Mouse (Mus musculus) activated CD4-positive, CD25-positive, alpha-beta regulatory T cell (primary cell): ENCODE measurements around the gene Entpd3. TPM values are rescaled to one million over a fixed set of nuclear protein-coding genes. Genes with fewer than 3 reads are reported as not detected.

ENCODE experiments used
- polyA plus RNA-seq, 2 experiments: library from polyadenylated mRNA; unstranded; fragments of 100-300 nt; shearing (Covaris generic); gene quantifications; one replicate each; pipeline ENCODE4 v1.2.1; 2017

The Entpd3 gene
- polyA plus RNA-seq: under 1 TPM in 1 of 2 experiments, not detected in 1; 0.14 TPM

GRCm38 (mm10) chr9:120539662-120540251, at the start of gene Entpd3:
Gene Entpd3, plus strand, starts transcription at chr9:120539818.

GRCm38 (mm10) chr9:120492010-120492399, 47.6 kb upstream of the Entpd3 start, which contains the start of gene Eif1b:
Gene Eif1b, plus strand, starts transcription at chr9:120492232.

GRCm38 (mm10) chr9:120570741-120571592, 31.3 kb downstream of the Entpd3 start, which contains the start of gene Rpl14:
Gene Rpl14, plus strand, starts transcription at chr9:120571444.

Other genes with a start within 250 kb of the Entpd3 start
- gene Myrip, start 238.3 kb upstream of the Entpd3 start, polyA plus RNA-seq: not detected
- gene Eif1b, start 47.6 kb upstream of the Entpd3 start, polyA plus RNA-seq: 100 to 1,000 TPM in 1 of 2 experiments, 10 to 100 TPM in 1; 85.7 to 123 TPM
- gene Rpl14, start 31.6 kb downstream of the Entpd3 start, polyA plus RNA-seq: 1,000 to 10,000 TPM in 1 of 2 experiments, 100 to 1,000 TPM in 1; 687 to 1,103 TPM